Mouse (Mus musculus) spleen, adult 2 months (tissue): ENCODE measurements around the gene Pwwp2b.

ENCODE experiments used
- CTCF ChIP-seq: fragments of 200-500 bp; IDR thresholded peaks from 2 replicates; pipeline ENCODE4 v1.5.1; 2011; ENCODE audit warnings: mild to moderate bottlenecking, inconsistent platforms; ENCODE audit not compliant: insufficient read depth, insufficient read length, insufficient replicate concordance; ENCODE audit errors: extremely low read depth
- POLR2A ChIP-seq: fragments of 200-500 bp; IDR thresholded peaks from 2 replicates; pipeline ENCODE4 v1.6.1; 2011; ENCODE audit warnings: low read depth, low read length, inconsistent platforms

GRCm38 (mm10) chr7:139211761-139212160 lies 36.5 kb upstream of the Pwwp2b start:
- TF ChIP-seq POLR2A (no peak), CTCF (no peak)
